Mouse (Mus musculus) cerebellum, postnatal 10 days (tissue): ENCODE results near the gene Sav1.
A peak's percentile ranks its signal among the peaks of the same experiment; 100 is the strongest.

ENCODE experiments used
- DNase-seq, 2 experiments: peaks; one replicate each; pipeline ENCODE4 v3.0.0; 2021; ENCODE audit warnings: mixed read lengths in 2 of 2

Gene Sav1

DNA sequence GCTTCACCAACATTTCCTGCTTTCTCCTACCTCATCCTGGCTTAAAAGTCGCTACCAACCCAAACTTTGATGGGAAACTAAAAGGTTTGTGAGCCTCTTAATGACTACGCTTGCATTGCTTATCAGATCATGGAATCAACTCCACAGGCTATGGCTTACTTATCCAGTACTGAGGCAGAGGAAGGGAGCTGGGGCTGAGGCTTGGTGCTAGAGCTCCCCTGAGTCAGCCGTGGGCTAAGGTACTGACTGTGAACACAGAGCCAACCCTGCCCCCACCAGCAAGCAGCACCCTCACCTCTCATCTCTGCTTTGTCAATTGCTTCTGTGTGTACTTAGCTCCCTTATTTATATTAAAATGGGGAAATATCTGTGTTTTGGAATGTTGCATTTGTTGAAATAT, 39.3 kb downstream of the Sav1 start:
- DNase-seq = no peak

DNA sequence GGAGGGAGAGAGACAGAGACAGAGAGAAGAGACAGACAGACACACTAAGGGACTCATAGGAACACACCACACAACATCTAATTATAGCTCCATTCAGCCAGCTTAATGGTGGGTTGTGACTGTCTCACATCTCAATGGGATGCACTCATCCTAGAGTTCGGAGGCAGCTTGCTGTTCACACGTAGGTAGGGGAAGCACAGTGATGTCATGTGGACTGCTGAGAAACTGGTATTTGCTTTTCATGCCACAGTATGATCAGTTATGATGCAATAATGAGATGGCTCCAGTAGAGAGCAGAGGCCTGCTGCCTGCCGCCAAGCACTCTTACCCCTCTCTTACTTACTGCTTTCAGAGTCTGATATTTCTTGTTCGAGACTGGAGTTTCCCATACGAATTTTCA, 40.9 kb downstream of the Sav1 start:
- no peak for DNase-seq

DNA sequence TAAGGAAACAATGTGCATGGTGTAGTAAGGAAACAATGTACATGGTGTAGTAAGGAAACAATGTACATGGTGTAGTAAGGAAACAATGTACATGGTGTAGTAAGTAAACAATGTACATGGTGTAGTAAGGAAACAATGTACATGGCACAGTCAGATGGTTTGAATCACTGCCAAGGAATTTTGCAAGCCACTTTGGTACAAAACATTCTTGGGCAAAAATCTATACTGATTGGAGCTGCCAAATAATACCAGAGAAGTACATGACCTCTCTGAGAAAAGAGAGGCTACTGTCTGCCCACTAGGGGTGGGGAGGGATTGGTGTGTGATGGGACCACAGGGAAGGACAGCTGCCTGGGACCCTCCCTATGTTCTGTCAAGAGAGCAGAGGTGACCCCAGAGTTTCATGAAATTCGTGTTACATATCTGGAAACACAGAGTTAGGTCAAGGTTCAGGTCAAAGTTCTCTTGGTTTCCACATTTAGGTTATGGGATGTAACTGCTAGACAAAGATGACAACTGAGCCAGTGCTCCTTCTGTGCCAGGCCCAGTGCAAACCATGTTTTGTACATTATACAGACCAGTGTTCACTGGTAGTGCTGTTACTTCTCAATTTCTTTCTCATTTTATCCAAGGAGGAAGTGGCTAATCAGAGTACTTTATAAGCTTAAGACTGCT, 45.0 kb downstream of the Sav1 start:
- DNase-seq = no peak

DNA sequence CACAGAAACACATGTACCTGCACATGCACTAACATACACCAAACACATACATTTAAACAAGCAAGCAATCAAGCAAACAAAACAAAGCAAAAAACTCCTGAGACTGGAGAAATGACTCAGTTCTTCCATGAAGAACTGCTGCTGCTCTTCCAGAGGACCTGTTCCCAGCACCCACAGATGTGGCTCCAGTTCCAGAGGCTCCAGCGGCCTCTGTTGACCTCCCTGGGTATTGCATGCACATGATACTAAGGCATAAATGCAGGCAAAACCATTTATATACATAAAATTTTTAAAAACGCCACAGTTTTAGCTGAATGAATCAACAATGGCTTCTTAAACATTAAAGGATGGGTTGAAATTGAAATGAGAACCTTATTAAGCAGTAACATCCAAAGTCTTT, 47.5 kb downstream of the Sav1 start:
- DNase-seq = peak; percentile 24 to 38

DNA sequence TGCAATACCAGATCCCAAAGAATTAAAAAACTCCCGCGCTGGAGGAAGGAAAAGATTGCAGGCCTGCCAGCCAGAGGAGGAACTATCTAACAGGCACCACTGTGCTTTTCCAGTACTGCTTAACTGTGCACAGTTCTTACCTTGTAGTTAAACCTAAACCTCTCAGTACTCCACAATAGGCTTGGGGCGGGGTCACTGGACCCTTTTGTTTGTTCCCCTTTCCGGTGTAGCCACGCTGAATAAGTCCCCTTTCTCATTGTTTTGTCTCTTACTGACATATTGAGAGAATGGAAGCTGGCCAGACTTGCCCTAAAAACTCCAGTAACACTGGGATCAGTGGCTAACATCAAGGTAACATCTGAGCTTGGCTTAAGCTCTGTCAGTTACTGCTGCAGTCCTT, 49.1 kb downstream of the Sav1 start:
- DNase-seq = no peak

DNA sequence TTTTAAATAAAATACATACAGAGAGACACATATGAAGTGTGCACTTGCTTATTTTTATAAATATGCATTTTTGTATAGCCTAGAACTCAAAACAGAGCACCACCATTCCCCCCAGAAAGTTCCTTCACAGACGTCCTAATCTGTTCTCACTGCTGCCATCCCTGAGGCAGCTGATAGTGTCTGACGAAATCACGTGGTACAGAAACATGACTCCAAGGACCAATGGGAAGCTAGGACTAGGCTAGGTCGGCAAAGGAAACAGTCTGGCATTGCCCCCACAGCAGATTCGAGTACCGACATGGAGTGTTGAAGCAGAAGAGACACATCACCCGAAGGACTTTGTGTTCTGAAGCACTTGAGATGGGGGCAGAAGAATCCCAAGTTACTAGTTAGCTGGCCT, 60.1 kb downstream of the Sav1 start:
- DNase-seq = peak in 1 of 2 experiments; percentile 6

DNA sequence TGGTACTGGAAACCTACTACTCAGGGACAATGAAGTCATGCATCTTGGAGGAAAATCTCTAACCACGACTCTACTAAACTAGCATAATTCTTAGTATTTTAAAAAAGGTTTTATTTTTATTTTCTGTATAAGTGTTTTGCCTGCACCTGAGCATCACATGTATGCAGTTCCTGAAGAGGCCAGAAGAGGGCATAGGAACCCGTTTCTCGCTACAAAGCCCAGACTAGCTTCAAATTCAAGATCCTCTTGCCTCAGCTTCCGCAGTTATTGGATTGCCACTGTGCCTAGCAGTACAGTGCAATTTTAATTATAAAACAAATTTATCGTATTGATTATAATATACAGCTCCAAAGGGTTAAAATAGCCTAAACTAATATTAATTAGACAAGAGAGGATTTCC, 62.8 kb downstream of the Sav1 start:
- DNase-seq = peak; percentile 49 to 61

DNA sequence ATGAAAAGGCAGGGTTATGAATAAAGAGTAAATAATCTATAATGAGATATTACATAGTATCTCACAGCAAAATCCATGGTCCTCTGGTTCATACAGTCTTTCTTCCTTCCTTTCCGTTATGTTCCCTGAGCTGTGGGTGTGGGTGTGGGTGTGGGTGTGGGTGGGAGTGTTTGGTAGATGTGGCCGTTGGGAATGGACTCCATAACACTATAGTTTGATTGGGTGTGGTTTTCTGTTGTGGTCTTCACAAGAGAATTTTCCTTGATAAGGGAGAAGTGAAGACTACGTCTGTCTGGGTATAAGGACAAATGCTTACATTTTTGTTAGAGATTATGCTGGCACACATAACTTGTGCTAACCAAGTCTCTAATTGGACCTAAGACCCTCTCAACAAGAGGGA, 63.2 kb downstream of the Sav1 start:
- no peak for DNase-seq

DNA sequence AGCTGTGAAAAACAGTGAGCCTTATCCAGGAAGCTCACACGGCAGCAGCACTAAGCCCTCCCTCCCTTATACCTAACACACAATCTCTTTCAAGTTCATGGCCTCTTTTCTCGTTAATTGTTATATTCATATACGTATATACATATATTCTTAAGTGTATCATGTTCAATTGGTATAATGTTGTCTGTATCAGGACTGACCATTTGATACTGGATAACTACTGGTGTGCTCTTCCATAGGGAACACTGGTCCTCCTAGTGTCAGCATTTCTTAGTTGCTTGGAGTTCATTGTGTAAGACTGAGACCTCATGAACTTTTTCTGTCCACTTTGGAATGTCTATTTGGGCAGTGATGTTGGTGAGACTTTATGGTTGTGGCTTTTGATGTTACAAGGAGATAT, 63.7 kb downstream of the Sav1 start:
- DNase-seq = peak; percentile 16 to 37

DNA sequence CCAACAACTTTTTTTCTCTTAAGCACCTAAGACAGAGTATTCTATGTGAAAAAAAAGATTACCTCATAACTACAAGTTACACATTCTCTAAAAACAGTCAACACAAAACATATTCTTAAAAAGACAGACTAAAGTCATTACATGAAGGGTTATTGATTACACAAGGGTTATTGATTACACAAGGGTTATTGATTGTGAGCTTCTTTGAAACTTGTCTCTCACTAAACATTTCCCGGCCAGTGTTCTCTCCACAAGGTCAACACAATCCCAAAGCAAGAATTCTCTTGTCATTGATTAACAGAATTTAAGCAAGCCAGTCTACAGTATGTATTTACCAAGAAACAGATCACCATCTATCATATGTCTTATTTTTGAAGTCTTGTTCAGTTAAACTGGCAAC, 64.7 kb downstream of the Sav1 start:
- no peak for DNase-seq

DNA sequence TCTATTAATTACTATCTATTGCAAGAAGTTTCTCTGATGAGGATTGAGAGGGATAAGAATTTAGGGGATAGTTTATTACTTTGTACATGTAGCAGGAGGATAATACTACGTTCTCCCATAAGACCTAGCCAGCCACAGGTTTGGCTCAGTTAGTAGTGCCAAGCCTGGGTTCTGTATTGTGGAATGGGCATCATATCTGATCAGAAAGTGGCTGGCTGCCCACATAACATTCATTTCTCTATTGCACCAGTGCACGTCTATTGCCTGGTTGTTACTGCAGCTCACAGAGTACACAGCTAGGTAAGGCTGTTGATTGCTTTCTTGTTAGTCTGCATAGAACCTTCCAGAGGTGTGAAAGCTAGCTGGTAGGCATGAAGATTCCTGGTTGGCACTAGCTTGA, 68.9 kb downstream of the Sav1 start:
- DNase-seq = no peak
